Mouse (Mus musculus) lung, embryonic 14.5 days (tissue): ENCODE results near the gene Tcam1. TPM values are rescaled to one million over a fixed set of nuclear protein-coding genes. Genes with fewer than 3 reads are reported as not detected.

ENCODE experiments used
- ATAC-seq: fragments of 200-750 bp; cut with Nextera tagmentation; 2 replicates; pipeline ENCODE4 v1.8.0; 2017; ENCODE audit warnings: mild to moderate bottlenecking, moderate TSS enrichment, moderate library complexity; ENCODE audit not compliant: insufficient read depth
- DNase-seq: peaks from one replicate; pipeline ENCODE4 v3.0.0-alpha.2; 2015
- H3K27ac ChIP-seq: fragments of 300-500 bp; sonication (generic); 2 replicates; pipeline ENCODE4 v1.5.1; 2014; ENCODE audit warnings: low read depth, mild to moderate bottlenecking, moderate library complexity
- H3K27me3 ChIP-seq: fragments of 300-500 bp; sonication (generic); 2 replicates; pipeline ENCODE4 v1.6.1; 2014; ENCODE audit warnings: low read length, control low read depth; ENCODE audit not compliant: insufficient read depth
- H3K36me3 ChIP-seq: fragments of 300-500 bp; sonication (generic); 2 replicates; pipeline ENCODE4 v1.6.1; 2014; ENCODE audit warnings: control low read depth; ENCODE audit not compliant: insufficient read depth
- H3K4me1 ChIP-seq: fragments of 300-500 bp; sonication (generic); 2 replicates; pipeline ENCODE4 v1.6.1; 2014; ENCODE audit warnings: antibody characterized with exemption, control low read depth; ENCODE audit not compliant: insufficient read depth
- H3K4me2 ChIP-seq: fragments of 300-500 bp; sonication (generic); 2 replicates; pipeline ENCODE4 v1.6.1; 2014; ENCODE audit warnings: mild to moderate bottlenecking
- H3K4me3 ChIP-seq: fragments of 300-500 bp; sonication (generic); 2 replicates; pipeline ENCODE4 v1.5.1; 2014; ENCODE audit warnings: low read depth, low read length
- H3K9ac ChIP-seq: fragments of 300-500 bp; sonication (generic); 2 replicates; pipeline ENCODE4 v1.6.1; 2014
- H3K9me3 ChIP-seq: fragments of 300-500 bp; sonication (generic); 2 replicates; pipeline ENCODE4 v1.6.1; 2016; ENCODE audit warnings: low read depth, low read length, control low read depth
- CTCF ChIP-seq: IDR thresholded peaks from 2 replicates; pipeline ENCODE4 v1.5.1; 2016; ENCODE audit warnings: antibody characterized with exemption, low read depth
- WGBS: fragments of 180-500 bp; shearing (Covaris S2); extraction: QIAGEN DNeasy Blood & Tissue Kit; methylation state at CpG from one replicate; pipeline ENCODE4 v1.1.7; 2014; 5-methylcytosine and 5-hydroxymethylcytosine counted together
- polyA plus RNA-seq: library from polyadenylated mRNA; unstranded; fragments of >200 nt; fragmentation: Nextera tagmentation; extraction: Ambion mirVana; gene quantifications from 2 replicates; pipeline ENCODE4 v1.2.1, GENCODE M21; 2014

Tcam1 gene
- polyA plus RNA-seq, 1 experiment from 2014 or later, result 0.18 TPM

- Histone ChIP-seq H3K36me3 (peaks cover 10% of the 10 kb centered on the region), H3K4me3 (peak overlapping the region; percentile 98), H3K4me1 (peaks cover 30% of the 10 kb centered on the region), H3K9me3 (no peaks in the 10 kb centered on the region), H3K27ac (peak overlapping the region; percentile 92), H3K27me3 (no peaks in the 10 kb centered on the region), H3K4me2 (peak overlapping the region; percentile 78), H3K9ac (peak overlapping the region; percentile 60)
- ATAC-seq (peak; percentile 9; the same call in 1 of the 2 replicates), DNase-seq (no peak)
- 7% methylated on average over 16 of the region's 16 CpGs for WGBS
- no peak for TF ChIP-seq CTCF
These were observed 3.2 kb upstream of the Tcam1 start for GRCm38 (mm10) chr11:106273311-106273684.

GRCm38 (mm10) chr11:106273811-106274210 lies 2.7 kb upstream of the Tcam1 start:
- H3K9me3 ChIP-seq, result no peaks in the 10 kb centered on the region
- ATAC-seq (no peak), DNase-seq (no peak)
- H3K4me2 ChIP-seq, result peak overlapping the region; percentile 78
- H3K4me1 ChIP-seq, result peaks cover 25% of the 10 kb centered on the region
- H3K27ac ChIP-seq, result peak overlapping the region; percentile 60; the same call in 1 of the 2 replicates
- H3K27me3 ChIP-seq, result no peaks in the 10 kb centered on the region
- WGBS, result 94% methylated on average over 6 of the region's 6 CpGs
- TF ChIP-seq CTCF, result no peak
- H3K4me3 ChIP-seq, result peak overlapping the region; percentile 98; the same call in 1 of the 2 replicates
- H3K36me3 ChIP-seq, result peaks cover 6% of the 10 kb centered on the region; the same call in 1 of the 2 replicates
- H3K9ac ChIP-seq, result 0 out of 2 replicates have a peak overlapping the region, but pooled peaks have one; percentile 60

GRCm38 (mm10) chr11:106274374-106274773 lies 2.1 kb upstream of the Tcam1 start:
- Histone ChIP-seq H3K9ac (no peak overlapping the region), H3K27me3 (no peaks in the 10 kb centered on the region), H3K36me3 (peaks cover 6% of the 10 kb centered on the region; the same call in 1 of the 2 replicates), H3K4me1 (peaks cover 20% of the 10 kb centered on the region), H3K9me3 (no peaks in the 10 kb centered on the region), H3K4me2 (no peak overlapping the region), H3K27ac (peak overlapping the region; percentile 78), H3K4me3 (no peak overlapping the region)
- TF ChIP-seq CTCF, result no peak
- ATAC-seq (no peak), DNase-seq (no peak)
- 92% methylated on average over 1 of the region's 1 CpGs for WGBS

- peaks cover 6% of the 10 kb centered on the region; the same call in 1 of the 2 replicates for H3K36me3 ChIP-seq
- no peaks in the 10 kb centered on the region for H3K9me3 ChIP-seq
- H3K27me3 ChIP-seq, result no peaks in the 10 kb centered on the region
- ATAC-seq, result peak; percentile 28; the same call in 1 of the 2 replicates
- 0 out of 2 replicates have a peak overlapping the region, but pooled peaks have one; percentile 4 for H3K4me2 ChIP-seq
- DNase-seq, result peak; percentile 83
- TF ChIP-seq CTCF, result no peak
- H3K4me3 ChIP-seq, result no peak overlapping the region
- 40% methylated on average over 7 of the region's 7 CpGs for WGBS
- H3K9ac ChIP-seq, result no peak overlapping the region
- peak overlapping the region; percentile 78 for H3K27ac ChIP-seq
- H3K4me1 ChIP-seq, result peaks cover 18% of the 10 kb centered on the region
These were observed 1.5 kb upstream of the Tcam1 start for GRCm38 (mm10) chr11:106274971-106275411.

GRCm38 (mm10) chr11:106282452-106282851 lies 6.0 kb downstream of the Tcam1 start:
- H3K9ac ChIP-seq, result no peak overlapping the region
- no peak for TF ChIP-seq CTCF
- 75% methylated on average over 6 of the region's 6 CpGs for WGBS
- H3K27me3 ChIP-seq, result no peaks in the 10 kb centered on the region
- no peaks in the 10 kb centered on the region for H3K4me1 ChIP-seq
- DNase-seq (no peak), ATAC-seq (no peak)
- no peaks in the 10 kb centered on the region for H3K9me3 ChIP-seq
- no peak overlapping the region for H3K4me2 ChIP-seq
- no peak overlapping the region for H3K27ac ChIP-seq
- no peaks in the 10 kb centered on the region for H3K36me3 ChIP-seq
- no peak overlapping the region for H3K4me3 ChIP-seq

GRCm38 (mm10) chr11:106283371-106283770 lies 6.9 kb downstream of the Tcam1 start:
- Histone ChIP-seq H3K36me3 (no peaks in the 10 kb centered on the region), H3K9me3 (no peaks in the 10 kb centered on the region), H3K4me3 (no peak overlapping the region), H3K27me3 (no peaks in the 10 kb centered on the region), H3K9ac (no peak overlapping the region), H3K27ac (no peak overlapping the region), H3K4me1 (no peaks in the 10 kb centered on the region), H3K4me2 (no peak overlapping the region)
- no peak for DNase-seq
- ATAC-seq, result no peak
- WGBS, result 84% methylated on average over 4 of the region's 4 CpGs
- TF ChIP-seq CTCF, result no peak

- no peak for ATAC-seq
- no peak overlapping the region for H3K4me2 ChIP-seq
- H3K27me3 ChIP-seq, result no peaks in the 10 kb centered on the region
- H3K4me1 ChIP-seq, result no peaks in the 10 kb centered on the region
- no peaks in the 10 kb centered on the region for H3K9me3 ChIP-seq
- TF ChIP-seq CTCF, result no peak
- H3K27ac ChIP-seq, result no peak overlapping the region
- WGBS, result 55% methylated on average over 8 of the region's 8 CpGs
- no peak for DNase-seq
- no peak overlapping the region for H3K4me3 ChIP-seq
- H3K36me3 ChIP-seq, result no peaks in the 10 kb centered on the region
- no peak overlapping the region for H3K9ac ChIP-seq
These were observed 7.7 kb downstream of the Tcam1 start for GRCm38 (mm10) chr11:106284126-106284525.

GRCm38 (mm10) chr11:106286206-106286605 lies 9.7 kb downstream of the Tcam1 start:
- Histone ChIP-seq H3K27me3 (no peaks in the 10 kb centered on the region), H3K9ac (no peak overlapping the region), H3K27ac (no peak overlapping the region), H3K9me3 (no peaks in the 10 kb centered on the region), H3K36me3 (no peaks in the 10 kb centered on the region), H3K4me1 (no peaks in the 10 kb centered on the region), H3K4me2 (no peak overlapping the region), H3K4me3 (no peak overlapping the region)
- WGBS, result 78% methylated on average over 7 of the region's 7 CpGs
- no peak for TF ChIP-seq CTCF
- no peak for ATAC-seq
- no peak for DNase-seq
